ENCODE assay signal across 8 mouse cellular contexts in genomic region chr2:152636246-152637005, GRCm38 (mm10). TPM values are rescaled to one million over a fixed set of nuclear protein-coding genes. Genes with fewer than 3 reads are reported as not detected.
DNase-seq lines count a peak whose midpoint lies in the region; ATAC-seq lines count a peak whose summit lies in the region.

No protein-coding gene starts in this region.

- DNase-seq in adrenal gland, postnatal 25 days, result peak; percentile 37
- DNase-seq in heart, adult 11 months, result peak; percentile 99
- DNase-seq in lung, postnatal 14 days, result peak; percentile 81
- DNase-seq in forebrain, embryonic 14.5 days (ENCODE audit: low spot score), result no peak
- DNase-seq in left cerebral cortex, adult 9 months (ENCODE audit: low spot score in 2 of 2), result no peak
- DNase-seq in thymus, postnatal 0 days (ENCODE audit: low spot score), result no peak
- no peak for DNase-seq in right cerebral cortex, adult 2 months (ENCODE audit: low spot score in 2 of 2)

- H3K4me1 ChIP-seq in kidney, embryonic 14.5 days (ENCODE audit: control insufficient read depth, insufficient read depth, low read length), result peaks cover 45% of the 10 kb centered on the region
- H3K4me1 ChIP-seq in forebrain, embryonic 14.5 days (ENCODE audit: control insufficient read depth, insufficient read depth, low read length), result peaks cover 4% of the 10 kb centered on the region; the same call in 1 of the 2 replicates

- no peaks in the 10 kb centered on the region for H3K9me3 ChIP-seq in kidney, embryonic 14.5 days (ENCODE audit: control insufficient read depth, low read length)
- H3K9me3 ChIP-seq in forebrain, embryonic 14.5 days (replicated peaks; ENCODE audit: control insufficient read depth, low read length), result no peaks in the 10 kb centered on the region

- no peak overlapping the region for H3K4me2 ChIP-seq in kidney, embryonic 14.5 days (replicated peaks; ENCODE audit: low read depth, low read length)
- no peak overlapping the region for H3K4me2 ChIP-seq in forebrain, embryonic 14.5 days (ENCODE audit: low read length)

- peak overlapping the region; percentile 28; the same call in 1 of the 2 replicates for H3K9ac ChIP-seq in kidney, embryonic 14.5 days (ENCODE audit: low read depth, low read length)
- H3K9ac ChIP-seq in forebrain, embryonic 14.5 days (ENCODE audit: low read length), result no peak overlapping the region

- H3K27ac ChIP-seq in kidney, embryonic 14.5 days (ENCODE audit: low read depth, low read length), result peak overlapping the region; percentile 93
- H3K27ac ChIP-seq in forebrain, embryonic 14.5 days (ENCODE audit: low read depth, low read length), result no peak overlapping the region

- H3K36me3 ChIP-seq in kidney, embryonic 14.5 days (ENCODE audit: control insufficient read depth, insufficient read depth, low read length), result peaks cover 13% of the 10 kb centered on the region
- no peaks in the 10 kb centered on the region for H3K36me3 ChIP-seq in forebrain, embryonic 14.5 days (ENCODE audit: control insufficient read depth, insufficient read depth, low read length)

- H3K27me3 ChIP-seq in kidney, embryonic 14.5 days (ENCODE audit: control insufficient read depth, insufficient read depth, low read length), result no peaks in the 10 kb centered on the region
- H3K27me3 ChIP-seq in forebrain, embryonic 14.5 days (replicated peaks; ENCODE audit: control insufficient read depth, insufficient read depth, low read length), result no peaks in the 10 kb centered on the region

- peak; percentile 75 for ATAC-seq in kidney, embryonic 14.5 days (ENCODE audit: low FRiP score, low TSS enrichment)
- no peak for ATAC-seq in forebrain, embryonic 14.5 days

- 25% methylated on average over 23 of the region's 23 CpGs for WGBS in kidney, embryonic 14.5 days
- WGBS in forebrain, embryonic 14.5 days, result 80% methylated on average over 23 of the region's 23 CpGs

- H3K4me3 ChIP-seq in kidney, embryonic 14.5 days (ENCODE audit: low read length), result no peak overlapping the region
- H3K4me3 ChIP-seq in forebrain, embryonic 14.5 days (ENCODE audit: low read depth, low read length), result no peak overlapping the region

RNA-seq across cellular contexts. Expression of gene Rem1, which starts 9.7 kb away (rescaled TPM):
- 8.1 and 9.0 TPM in 2 replicates for total RNA-seq in adrenal gland, postnatal 25 days (2021)
- polyA plus RNA-seq in kidney, embryonic 14.5 days (2014; fragmentation: Nextera tagmentation; extraction: Ambion mirVana), result 46.9 and 61.8 TPM in 2 replicates
- 0.34 and 0.53 TPM in 2 replicates for polyA plus RNA-seq in forebrain, embryonic 14.5 days (2014; fragmentation: Nextera tagmentation; extraction: Ambion mirVana)
- polyA plus RNA-seq in thymus, postnatal 0 days (2015; fragmentation: Nextera tagmentation; extraction: Ambion mirVana), result 2.2 and 3.2 TPM in 2 replicates

RNA-seq across cellular contexts. Expression of gene Defb25, which starts 13.6 kb away (rescaled TPM):
- total RNA-seq in adrenal gland, postnatal 25 days (2021), result 2.5 TPM in 1 of 2 replicates, not detected in the other
- polyA plus RNA-seq in kidney, embryonic 14.5 days (2014; fragmentation: Nextera tagmentation; extraction: Ambion mirVana), result 28.2 and 37.2 TPM in 2 replicates
- polyA plus RNA-seq in forebrain, embryonic 14.5 days (2014; fragmentation: Nextera tagmentation; extraction: Ambion mirVana), result not detected in 2 replicates
- 1.6 and 2.1 TPM in 2 replicates for polyA plus RNA-seq in thymus, postnatal 0 days (2015; fragmentation: Nextera tagmentation; extraction: Ambion mirVana)

RNA-seq across cellular contexts. Expression of gene Defb36, which starts 32.3 kb away (rescaled TPM):
- total RNA-seq in adrenal gland, postnatal 25 days (2021), result 1.0 TPM in 1 of 2 replicates, not detected in the other
- 1.1 TPM in 2 replicates for polyA plus RNA-seq in kidney, embryonic 14.5 days (2014; fragmentation: Nextera tagmentation; extraction: Ambion mirVana)
- polyA plus RNA-seq in forebrain, embryonic 14.5 days (2014; fragmentation: Nextera tagmentation; extraction: Ambion mirVana), result not detected in 2 replicates
- polyA plus RNA-seq in thymus, postnatal 0 days (2015; fragmentation: Nextera tagmentation; extraction: Ambion mirVana), result not detected in 2 replicates

RNA-seq across cellular contexts. Expression of gene H13, which starts 32.8 kb away (rescaled TPM):
- 149 and 153 TPM in 2 replicates for total RNA-seq in adrenal gland, postnatal 25 days (2021)
- polyA plus RNA-seq in kidney, embryonic 14.5 days (2014; fragmentation: Nextera tagmentation; extraction: Ambion mirVana), result 127 and 147 TPM in 2 replicates
- 136 and 161 TPM in 2 replicates for polyA plus RNA-seq in forebrain, embryonic 14.5 days (2014; fragmentation: Nextera tagmentation; extraction: Ambion mirVana)
- polyA plus RNA-seq in thymus, postnatal 0 days (2015; fragmentation: Nextera tagmentation; extraction: Ambion mirVana), result 196 and 200 TPM in 2 replicates

RNA-seq across cellular contexts. Expression of gene Defb45, which starts 37.2 kb away (rescaled TPM):
- not detected in 2 replicates for total RNA-seq in adrenal gland, postnatal 25 days (2021)
- polyA plus RNA-seq in kidney, embryonic 14.5 days (2014; fragmentation: Nextera tagmentation; extraction: Ambion mirVana), result not detected in 2 replicates
- polyA plus RNA-seq in forebrain, embryonic 14.5 days (2014; fragmentation: Nextera tagmentation; extraction: Ambion mirVana), result not detected in 2 replicates
- polyA plus RNA-seq in thymus, postnatal 0 days (2015; fragmentation: Nextera tagmentation; extraction: Ambion mirVana), result 0.53 TPM in 1 of 2 replicates, not detected in the other

Comparison
In these comparisons a context has a peak if more than half of its experiments do, and no peak if none do; other contexts are left out.
1. DNase-seq: peak in adrenal gland, postnatal 25 days (single experiment), heart, adult 11 months (single experiment) and lung, postnatal 14 days (single experiment); none in forebrain, embryonic 14.5 days (single experiment), left cerebral cortex, adult 9 months (0 of 2), thymus, postnatal 0 days (single experiment) and right cerebral cortex, adult 2 months (0 of 2).
2. RNA of gene Rem1, which starts 9.7 kb away (polyA plus RNA-seq): 46.9 to 61.8 TPM in kidney, embryonic 14.5 days; 2.2 to 3.2 TPM in thymus, postnatal 0 days and 0.34 to 0.53 TPM in forebrain, embryonic 14.5 days; every median in the first group is over 10 times any median in the second.